Mouse (Mus musculus) lung, postnatal 0 days (tissue): ENCODE measurements at regions not wholly inside any gene's neighbourhood (a gene's known extent, or its start where the extent isn't known, plus 50 kb on each side); places are given as distances from the start of the nearest gene placed in this dataset.

Experiments
- CTCF ChIP-seq: IDR thresholded peaks from 2 replicates; pipeline ENCODE4 v1.5.1; 2016; ENCODE audit warnings: antibody characterized with exemption, mild to moderate bottlenecking
- EP300 ChIP-seq: IDR thresholded peaks from 2 replicates; pipeline ENCODE4 v1.6.1; 2016; ENCODE audit warnings: antibody characterized with exemption, mild to moderate bottlenecking, control low read depth

DNA sequence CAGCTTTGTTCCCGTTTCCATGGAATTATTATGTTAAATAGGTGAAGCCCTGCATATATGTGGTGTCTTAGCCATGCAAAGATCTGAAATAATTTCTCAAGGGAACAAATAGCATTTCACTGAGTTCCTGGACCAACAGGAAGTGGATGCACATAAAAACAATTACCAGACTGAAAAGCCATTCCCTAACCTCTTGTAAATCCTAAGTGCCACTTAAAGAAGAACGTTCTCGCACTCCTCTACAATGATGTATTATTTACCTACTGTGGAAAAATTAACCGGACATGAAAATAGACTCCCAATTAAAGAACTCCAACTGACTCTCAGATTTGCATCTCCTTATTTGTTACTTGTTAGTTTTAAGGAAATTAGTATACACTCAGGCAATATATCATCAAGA is 288.9 kb upstream of the Cited2 start:
- no peak for TF ChIP-seq CTCF
- no peak; the same call in 1 of the 2 replicates for TF ChIP-seq EP300
